Mouse (Mus musculus) heart, postnatal 0 days (tissue): ENCODE results near the gene 4930568D16Rik.

Experiments used
- CTCF ChIP-seq: IDR thresholded peaks from 2 replicates; pipeline ENCODE4 v1.5.1; 2016; ENCODE audit warnings: antibody characterized with exemption, control low read depth, low read depth
- EP300 ChIP-seq: IDR thresholded peaks from 2 replicates; pipeline ENCODE4 v1.6.1; 2016; ENCODE audit warnings: antibody characterized with exemption, low read depth

DNA sequence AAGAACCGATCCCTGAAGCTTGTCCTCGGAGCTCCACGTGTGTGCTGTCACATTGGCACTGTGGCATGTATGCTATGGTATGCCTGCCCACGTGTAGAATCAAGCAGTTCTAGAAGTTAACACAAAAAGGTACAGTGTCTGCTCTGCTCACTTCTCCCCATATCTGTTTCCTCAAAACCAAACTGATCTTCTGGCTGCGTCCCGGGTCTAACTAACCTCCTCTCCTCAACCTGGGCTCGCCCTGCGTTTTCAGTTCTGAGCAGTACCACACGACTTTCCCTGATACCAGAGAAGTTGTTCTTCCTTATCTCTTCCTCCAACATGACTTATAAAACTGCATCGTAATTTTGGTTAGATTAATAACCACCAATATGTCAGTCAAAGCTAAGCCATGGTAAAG is 39.9 kb downstream of the 4930568D16Rik start:
- no peak for TF ChIP-seq EP300
- TF ChIP-seq CTCF, result no peak
